Mouse (Mus musculus) retina, postnatal 7 days (tissue): ENCODE measurements around the gene Wdfy3.
"Not testable (repeated sequence)": the region's sequence is repeated elsewhere in the genome, so short reads cannot be mapped to it uniquely, and the experiment has no call there.

ENCODE experiments used
- DNase-seq: peaks from one replicate; pipeline ENCODE4 v3.0.0-alpha.2; 2012; ENCODE audit warnings: low read depth, low spot score

Wdfy3 gene

DNA sequence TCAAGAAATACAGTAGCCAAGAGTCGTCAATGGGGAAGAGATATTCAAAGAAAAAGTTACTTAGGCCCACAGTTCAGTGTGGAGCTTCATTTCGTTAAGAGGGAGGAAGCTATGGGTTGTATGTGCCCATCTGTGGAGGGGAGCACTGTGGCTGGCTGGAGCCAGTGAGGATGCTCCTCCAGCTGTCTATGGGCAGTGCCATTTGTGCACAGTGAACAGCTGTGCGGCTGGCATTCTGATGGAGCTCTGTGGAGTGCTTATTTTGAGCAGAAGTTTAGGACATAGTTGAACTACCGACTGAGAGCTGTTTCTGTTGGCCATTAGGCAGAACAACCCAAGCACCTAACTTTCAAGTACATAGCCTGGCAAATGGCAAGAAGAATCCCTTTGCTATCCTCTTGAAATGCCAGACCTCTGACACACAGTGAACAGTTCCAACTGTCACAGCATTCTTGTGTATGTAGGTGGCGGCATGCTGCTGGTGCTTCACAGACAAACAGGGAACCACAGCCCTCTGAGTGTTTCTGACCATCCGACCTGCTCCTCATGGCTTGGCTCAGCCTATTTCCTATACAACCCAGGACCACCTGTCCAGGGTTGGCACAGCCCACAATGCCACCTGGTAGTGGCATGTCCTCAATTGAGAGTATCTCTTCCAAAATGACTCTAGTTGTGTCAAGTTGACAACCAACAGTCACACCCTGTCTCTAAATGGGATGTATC is 177.9 kb downstream of the Wdfy3 start:
- DNase-seq: no peak

DNA sequence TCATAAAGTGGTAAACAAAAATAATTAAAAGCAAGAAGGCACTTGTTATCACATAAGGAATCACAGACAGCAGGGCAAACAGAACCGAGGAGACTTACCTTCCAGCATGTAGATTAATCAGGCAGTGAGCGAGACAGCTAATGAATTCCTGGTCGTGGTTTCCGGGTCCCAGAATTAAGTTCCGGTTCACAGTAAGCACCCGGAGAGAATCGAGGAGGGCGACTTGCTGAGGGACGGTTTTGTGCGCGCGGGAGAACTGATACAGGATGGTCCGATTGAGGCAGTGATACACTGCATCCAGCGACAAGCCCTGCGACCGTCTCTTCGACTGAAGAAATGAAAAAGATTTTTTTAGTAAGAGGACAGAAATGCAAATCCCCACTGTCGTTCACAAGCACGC is 181.7 kb downstream of the Wdfy3 start:
- DNase-seq: no peak

DNA sequence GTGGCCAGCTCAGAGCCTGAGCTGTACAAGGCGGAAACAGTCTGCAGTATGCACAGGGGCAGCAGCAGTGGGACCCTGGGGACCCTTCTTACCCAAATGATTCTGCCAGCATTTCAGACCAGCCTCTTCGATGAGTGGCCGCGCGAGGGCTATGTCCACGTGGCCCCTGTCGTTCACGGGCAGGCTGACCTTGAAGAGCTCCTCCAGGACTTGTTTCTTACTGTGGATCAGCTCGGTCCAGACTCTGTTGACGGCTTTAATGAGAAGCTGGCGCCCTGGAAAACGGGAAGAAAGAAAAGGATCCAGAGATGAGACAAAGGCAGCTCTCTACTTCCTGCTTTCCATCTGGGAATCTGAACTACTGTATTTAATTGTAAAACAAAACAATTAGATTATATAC is 184.7 kb downstream of the Wdfy3 start:
- no peak for DNase-seq

DNA sequence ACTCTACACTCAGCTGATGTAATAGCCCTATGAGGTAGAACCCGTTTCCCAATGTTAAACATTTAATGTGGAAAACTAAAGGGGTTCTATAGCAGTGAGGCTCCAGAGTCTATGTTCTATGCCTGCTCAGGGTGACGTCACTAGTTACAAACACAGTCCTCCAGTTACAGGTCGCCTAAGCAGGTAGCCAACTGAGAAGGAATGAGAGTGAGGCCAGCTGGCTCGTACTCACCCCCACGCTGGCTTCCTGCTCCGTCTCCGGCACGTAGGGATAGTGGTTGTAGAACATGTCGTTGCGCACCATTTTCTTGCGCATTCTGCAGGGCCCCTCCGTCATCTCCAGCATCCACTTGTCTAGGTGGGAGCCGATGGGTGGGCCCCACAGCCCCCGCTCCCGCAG is 187.5 kb downstream of the Wdfy3 start:
- no peak for DNase-seq

GRCm38 (mm10) chr5:101879914-101880313 is 189.8 kb downstream of the Wdfy3 start:
- DNase-seq: no peak

GRCm38 (mm10) chr5:101878403-101878802 is 191.3 kb downstream of the Wdfy3 start:
- no peak for DNase-seq

- DNase-seq: no peak
Observed at GRCm38 (mm10) chr5:101876185-101876584, 193.5 kb downstream of the Wdfy3 start.

DNA sequence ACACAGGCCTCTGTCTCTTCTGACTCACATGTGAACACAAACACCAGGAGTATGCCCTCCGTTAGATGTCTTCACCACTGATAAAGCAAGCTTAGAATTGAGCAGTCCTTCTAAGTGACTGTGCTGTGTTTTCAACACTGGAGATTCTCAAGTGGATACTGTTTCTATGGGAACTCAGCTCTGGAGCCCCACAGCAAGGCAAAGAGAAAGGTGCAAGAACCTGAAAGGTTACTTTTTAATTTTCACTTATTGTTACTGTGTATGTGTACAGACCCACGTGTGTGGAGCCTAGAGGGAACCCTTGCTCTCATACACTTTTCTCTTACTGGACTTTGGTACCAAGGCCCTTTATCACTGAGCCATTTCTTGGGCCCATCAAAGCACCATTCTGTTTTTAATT is 203.0 kb downstream of the Wdfy3 start:
- no peak for DNase-seq

DNA sequence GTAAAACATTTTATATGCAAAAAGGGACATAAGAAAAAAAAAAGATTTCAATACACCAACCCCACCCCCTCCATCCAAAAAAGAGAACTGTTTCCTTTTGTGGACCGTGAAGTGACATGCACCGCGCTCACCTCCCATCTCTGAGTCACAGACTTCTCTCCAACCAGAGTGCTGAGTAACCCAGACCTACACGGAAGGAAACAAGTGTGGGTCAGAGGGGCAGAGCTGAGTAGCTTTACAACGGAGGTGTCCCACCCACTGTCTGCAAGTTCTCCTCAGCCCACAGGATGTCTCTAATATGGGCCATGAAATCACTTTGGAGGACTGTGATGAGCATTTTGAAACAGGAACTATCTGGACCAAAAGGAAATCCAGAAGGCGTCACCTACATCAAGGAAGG is 205.8 kb downstream of the Wdfy3 start:
- no peak for DNase-seq

DNA sequence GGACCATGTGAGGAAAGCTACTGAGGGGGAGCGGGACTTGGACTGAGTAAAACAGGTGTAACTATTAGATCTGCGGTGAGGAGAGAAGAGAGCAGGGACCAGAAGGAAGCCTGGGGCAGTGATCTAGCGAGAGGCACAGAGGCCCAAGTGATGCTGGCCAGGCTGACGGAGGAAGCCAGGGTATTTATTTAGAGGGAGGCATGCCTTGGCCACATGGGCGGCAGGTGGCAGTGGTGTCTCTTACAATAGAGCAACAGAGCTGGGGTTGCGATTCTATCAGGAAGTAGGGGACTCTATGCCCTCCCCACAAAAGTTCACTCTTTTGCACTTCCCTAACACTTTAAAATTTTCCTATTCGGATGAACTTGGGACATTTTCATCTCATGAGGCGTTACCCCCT is 207.1 kb downstream of the Wdfy3 start:
- DNase-seq: no peak

DNA sequence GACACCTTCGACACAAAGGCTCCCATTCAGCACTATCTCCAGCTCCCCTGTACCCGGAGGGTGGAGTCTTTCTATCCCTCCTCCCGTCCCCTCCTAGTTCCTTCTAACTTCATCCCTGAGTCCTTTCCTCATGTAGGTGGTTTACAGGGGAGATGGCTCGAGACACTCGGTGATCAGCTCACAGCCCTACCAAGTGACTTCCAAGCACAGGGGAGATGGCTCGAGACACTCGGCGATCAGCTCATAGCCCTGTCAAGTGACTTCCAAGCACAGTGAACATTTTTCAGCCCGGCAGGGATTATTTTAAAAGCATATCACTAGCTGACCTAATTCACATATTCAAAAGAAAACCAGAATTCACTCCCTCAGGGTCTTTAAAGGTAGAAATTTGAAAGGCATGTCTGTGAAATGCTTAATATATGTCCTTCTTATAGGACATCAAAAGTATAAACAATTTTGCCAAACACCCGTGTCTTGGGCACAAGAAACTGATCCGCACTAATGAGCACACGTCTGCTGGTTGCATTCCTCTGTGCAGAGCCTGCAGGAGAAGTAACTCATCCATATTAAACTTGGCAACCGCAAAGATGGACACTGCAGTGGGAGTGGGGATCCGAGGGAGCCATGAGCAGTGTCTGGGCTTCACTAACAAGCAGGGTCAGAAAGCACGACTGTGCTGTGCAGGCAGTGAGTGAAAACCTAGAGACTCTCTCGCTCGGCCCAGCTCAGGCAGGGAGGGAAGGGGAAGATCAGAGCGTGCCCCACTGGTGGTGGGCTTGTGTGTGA is 207.7 kb downstream of the Wdfy3 start:
- DNase-seq: no peak

DNA sequence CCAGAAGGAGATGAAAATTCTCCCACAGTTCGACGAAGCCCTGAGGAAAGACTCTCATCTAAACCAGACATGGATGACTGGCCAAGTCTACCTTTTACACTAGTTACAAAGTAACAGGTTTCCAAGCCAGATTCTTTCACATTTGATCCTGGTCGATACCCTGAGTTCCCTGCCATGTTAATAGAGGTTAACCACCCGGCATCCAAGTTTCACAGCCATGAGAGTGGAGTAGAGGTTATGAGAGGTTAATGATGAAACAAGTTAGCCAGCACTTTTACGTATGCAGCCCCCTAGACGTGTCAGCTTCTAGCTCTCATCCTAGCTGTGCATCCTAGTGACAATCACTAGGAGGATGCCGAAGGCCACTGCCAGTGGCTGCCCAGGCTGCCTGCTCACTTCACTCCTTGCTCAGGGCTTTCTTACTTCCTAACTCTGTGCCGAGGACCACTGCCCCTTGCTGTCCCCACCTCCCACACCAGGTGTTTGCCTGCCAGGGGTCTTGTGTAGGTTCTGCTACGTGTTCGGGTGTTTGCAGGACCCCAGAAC is 210.8 kb downstream of the Wdfy3 start:
- no peak for DNase-seq

DNA sequence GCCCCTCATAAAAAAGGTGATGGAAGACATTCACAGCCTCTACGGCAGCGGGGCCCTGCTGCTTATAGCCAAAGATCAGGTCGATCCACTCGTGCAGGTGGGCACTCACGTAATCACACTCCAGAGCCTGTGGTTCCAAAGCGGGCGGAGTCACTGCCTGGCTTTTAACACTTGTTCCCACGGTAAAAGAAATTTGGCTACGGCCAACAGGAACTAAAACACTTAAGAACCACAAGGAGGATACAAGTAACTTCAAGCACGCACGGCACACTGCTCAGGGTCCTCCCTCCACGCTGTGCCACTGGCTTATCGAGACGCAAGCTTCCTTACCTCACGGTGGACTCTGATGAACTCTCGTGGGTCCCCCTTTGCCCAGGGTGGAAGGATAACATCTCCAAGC is 214.2 kb downstream of the Wdfy3 start:
- no peak for DNase-seq

- no peak for DNase-seq
Observed at GRCm38 (mm10) chr5:101854667-101855066, 215.1 kb downstream of the Wdfy3 start.

DNA sequence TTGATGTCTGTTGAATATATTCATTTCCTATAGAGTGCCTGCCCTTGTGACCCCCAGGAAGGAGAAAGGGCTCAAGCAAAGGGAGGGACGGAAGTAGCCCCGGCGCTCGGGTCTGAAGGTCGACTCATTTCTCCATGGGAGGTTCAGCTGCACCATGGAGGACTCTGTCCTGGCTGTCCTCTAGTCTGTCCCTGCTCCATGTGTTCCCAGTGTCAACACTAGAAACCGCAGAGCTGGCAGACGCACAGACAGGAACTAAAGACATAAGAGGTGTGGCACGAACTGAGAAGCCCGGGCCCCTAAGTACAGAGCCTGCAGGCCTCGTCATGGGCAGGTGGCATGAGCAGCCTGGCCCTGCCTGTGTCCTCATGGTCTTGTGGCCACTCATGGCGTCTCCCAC is 215.6 kb downstream of the Wdfy3 start:
- no peak for DNase-seq

DNA sequence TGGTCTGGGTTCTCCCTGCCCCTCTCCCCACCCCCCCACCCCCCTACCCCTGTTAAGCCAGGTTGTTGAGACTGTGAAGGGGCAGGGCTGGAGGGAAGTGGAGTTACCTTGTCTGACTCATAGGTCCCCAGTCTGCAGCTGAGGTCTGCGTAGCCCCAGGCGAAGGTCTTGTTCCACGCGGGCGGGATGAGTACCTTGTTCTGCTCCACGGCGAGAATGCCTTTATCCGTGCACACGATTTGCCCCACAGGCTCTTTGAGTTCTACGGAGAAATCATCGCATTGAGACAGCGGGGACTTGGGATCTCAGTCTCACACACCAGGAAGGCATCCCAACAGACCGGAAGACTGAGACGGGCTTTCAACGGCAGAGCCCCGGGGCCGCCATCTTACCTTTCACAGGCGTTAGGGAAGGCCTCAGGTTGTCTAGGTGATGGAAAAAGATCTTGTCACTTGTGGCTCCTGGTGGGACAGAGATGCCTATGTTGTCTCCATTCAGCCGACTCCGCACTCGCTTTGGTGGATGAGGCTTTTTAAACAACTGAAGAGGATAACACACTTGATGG is 217.5 kb downstream of the Wdfy3 start:
- no peak for DNase-seq

DNA sequence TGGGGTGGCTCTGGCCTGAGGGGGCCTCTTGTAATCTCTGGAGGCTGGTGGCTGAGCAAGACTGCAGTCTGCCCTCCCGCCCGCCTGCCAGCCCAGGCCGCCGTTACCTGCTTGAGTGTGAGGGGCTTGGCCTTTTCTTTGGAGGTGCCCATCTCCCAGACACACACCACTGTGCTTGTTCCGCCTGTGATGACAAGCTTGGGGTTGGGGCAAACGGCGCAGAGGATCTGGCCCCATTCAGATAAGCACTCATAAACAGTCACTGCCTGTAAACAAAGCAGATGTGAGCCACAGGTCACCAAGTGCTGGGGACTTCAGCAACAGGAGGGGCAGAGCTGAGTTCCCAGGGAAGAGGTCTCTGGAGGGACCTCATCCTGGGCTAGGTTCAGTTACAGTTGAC is 218.6 kb downstream of the Wdfy3 start:
- no peak for DNase-seq

- no peak for DNase-seq
Observed at GRCm38 (mm10) chr5:101847762-101848161, 222.0 kb downstream of the Wdfy3 start.

DNA sequence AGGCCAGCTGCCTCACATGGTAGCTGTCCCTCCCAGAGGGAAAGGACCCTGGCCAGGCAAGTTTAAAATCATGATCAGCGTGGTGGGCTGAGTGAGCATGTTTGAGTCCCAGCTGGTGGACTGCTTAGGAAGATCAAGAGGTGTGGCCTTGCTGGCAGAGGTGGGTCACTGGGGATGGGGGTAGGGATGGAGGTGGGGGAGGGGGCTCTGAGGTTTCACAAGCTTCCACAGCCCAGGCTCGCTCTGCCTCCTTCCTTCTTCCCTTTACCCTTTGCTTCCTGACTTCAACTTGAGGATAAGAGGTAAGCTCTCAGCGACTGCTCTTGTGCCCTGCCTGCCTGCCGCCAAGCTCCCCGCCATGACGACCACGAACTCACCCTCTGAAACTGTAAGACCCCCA is 222.4 kb downstream of the Wdfy3 start:
- DNase-seq: no peak

DNA sequence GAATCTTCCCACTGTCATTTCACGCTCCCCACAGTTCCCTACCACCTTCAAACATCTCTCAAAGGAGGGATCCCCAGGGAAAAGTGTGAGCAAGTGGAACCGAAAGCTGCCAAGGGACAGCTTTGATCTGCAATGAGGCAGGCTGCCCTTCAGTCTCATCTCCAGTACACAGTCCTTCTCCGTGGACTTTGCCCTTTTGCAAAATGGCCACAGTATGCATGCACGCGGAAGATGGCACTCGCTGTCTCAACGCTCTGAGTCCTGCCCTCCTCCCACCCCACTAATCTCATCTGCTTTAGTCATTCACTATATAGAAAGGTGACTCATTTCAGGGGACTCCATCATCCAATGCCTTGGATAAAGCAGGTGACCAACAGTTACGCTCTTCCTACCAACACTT is 223.8 kb downstream of the Wdfy3 start:
- no peak for DNase-seq

GRCm38 (mm10) chr5:101845011-101845410 is 224.7 kb downstream of the Wdfy3 start:
- no peak for DNase-seq

- no peak for DNase-seq
Observed at GRCm38 (mm10) chr5:101840476-101840875, 229.2 kb downstream of the Wdfy3 start.

GRCm38 (mm10) chr5:101837605-101838004 is 232.1 kb downstream of the Wdfy3 start:
- DNase-seq: not testable (repeated sequence)
